Mouse (Mus musculus) Muller cell, postnatal 12 days (primary cell): Measurements from ENCODE around the gene Camk2b.
A peak's percentile ranks its signal among the peaks of the same experiment; 100 is the strongest.
"Not testable (repeated sequence)": the region's sequence is repeated elsewhere in the genome, so short reads cannot be mapped to it uniquely, and the experiment has no call there.

Experiments
- DNase-seq: peaks from one replicate; pipeline ENCODE4 v3.0.0-alpha.2; 2015; ENCODE audit errors: inconsistent ontology term

The Camk2b gene

GRCm38 (mm10) chr11:5945096-5945495 is 121.1 kb downstream of the Camk2b start:
- peak; percentile 14 for DNase-seq

DNA sequence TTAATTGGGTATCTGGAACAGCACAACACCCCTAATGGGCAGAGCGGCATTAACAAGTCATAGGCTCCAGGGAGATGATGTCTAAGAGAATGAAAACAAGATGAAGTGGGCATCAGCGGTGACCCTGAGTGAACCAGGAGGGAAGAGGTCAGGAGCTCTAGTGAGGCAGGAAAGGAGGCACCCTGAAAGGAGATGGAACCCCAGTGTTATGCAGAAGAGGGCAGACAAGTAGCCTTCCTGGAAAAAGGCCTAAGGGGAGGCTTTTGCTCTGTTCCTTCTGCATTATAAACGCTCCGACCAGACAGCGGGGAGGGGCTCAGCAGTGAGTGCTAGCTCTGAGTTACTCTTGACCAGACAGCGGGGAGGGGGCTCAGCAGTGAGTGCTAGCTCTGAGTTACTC is 123.2 kb downstream of the Camk2b start:
- no peak for DNase-seq

DNA sequence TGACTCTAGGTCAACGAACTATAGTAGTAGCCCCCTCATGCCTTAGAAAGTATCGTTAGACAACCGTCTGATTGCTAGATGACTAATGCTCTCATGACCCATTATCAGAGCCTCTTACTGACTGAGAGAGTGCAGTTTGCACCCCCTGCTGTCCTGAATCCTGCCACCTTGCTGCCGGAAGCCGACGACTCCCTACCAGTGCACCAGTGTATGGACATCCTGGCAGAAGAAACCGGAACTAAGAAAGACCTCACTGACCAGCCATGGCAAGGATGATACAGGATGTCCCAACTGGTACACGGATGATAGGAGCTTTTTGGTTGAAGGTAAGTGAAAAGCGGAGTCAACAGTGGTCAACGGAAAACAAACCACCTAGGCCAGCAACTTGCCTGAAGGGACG is 131.6 kb downstream of the Camk2b start:
- not testable (repeated sequence) for DNase-seq

DNA sequence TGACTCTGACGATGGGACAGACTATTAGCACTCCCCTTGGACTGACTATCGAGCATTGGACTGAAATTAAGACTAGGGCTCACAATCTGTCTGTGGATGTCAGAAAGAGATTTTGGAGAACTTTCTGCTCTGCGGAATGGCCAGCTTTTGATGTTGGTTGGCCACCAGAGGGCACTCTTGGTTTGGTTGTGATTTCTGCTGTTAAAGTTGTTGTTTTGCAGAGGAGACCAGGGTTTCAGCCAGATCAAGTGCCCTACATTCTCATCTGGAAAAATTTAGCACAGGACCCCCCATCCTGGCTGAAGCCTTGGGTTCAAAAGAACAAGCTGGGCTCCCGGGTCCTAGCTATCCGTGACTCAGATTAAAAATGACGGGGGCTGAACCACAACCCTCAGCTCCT is 134.2 kb downstream of the Camk2b start:
- not testable (repeated sequence) for DNase-seq

GRCm38 (mm10) chr11:5930578-5930977 is 135.6 kb downstream of the Camk2b start:
- peak; percentile 52 for DNase-seq

- no peak for DNase-seq
Observed at GRCm38 (mm10) chr11:5926696-5927220, 139.4 kb downstream of the Camk2b start.

DNA sequence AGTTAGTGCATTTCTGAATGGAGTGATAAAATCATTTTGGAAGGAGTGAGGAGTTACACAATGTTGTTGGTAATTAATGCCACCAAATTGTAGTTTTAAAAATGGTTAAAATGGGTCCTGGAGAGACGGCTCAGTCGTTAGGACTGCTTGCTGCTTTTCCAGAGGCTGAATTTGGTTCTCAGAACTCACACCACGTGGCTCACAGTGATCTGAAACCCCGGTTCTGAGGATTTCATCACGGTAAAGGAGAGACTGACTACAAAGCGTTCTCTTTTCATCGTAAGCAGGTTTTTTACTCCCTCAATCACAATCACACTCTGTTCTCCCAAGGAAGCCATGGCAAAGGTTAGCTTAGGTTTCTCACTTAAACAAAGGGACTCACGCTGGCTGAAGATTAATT is 141.5 kb downstream of the Camk2b start:
- DNase-seq, result no peak

- DNase-seq, result no peak
Observed at GRCm38 (mm10) chr11:5920323-5920960, 145.7 kb downstream of the Camk2b start.
